Mouse (Mus musculus) intestine, postnatal 0 days (tissue): ENCODE data around the gene Msh2. TPM values are rescaled to one million over a fixed set of nuclear protein-coding genes. Genes with fewer than 3 reads are reported as not detected.

Experiments used
- ATAC-seq: fragments of 200-750 bp; cut with Nextera tagmentation; 2 replicates; pipeline ENCODE4 v1.8.0; 2017; ENCODE audit warnings: mild to moderate bottlenecking, moderate TSS enrichment, moderate library complexity
- H3K27ac ChIP-seq: fragments of 300-500 bp; sonication (generic); 2 replicates; pipeline ENCODE4 v1.5.1; 2014; ENCODE audit warnings: mild to moderate bottlenecking, low read depth, low read length, moderate library complexity
- H3K27me3 ChIP-seq: fragments of 300-500 bp; sonication (generic); replicated peaks from 2 replicates; pipeline ENCODE4 v1.6.1; 2014; ENCODE audit warnings: low read length, mixed read lengths; ENCODE audit not compliant: control insufficient read depth, insufficient read depth
- H3K36me3 ChIP-seq: fragments of 300-500 bp; sonication (generic); 2 replicates; pipeline ENCODE4 v1.6.1; 2014; ENCODE audit warnings: mild to moderate bottlenecking, moderate library complexity; ENCODE audit not compliant: control insufficient read depth, insufficient read depth
- H3K4me1 ChIP-seq: fragments of 300-500 bp; sonication (generic); replicated peaks from 2 replicates; pipeline ENCODE4 v1.6.1; 2014; ENCODE audit warnings: antibody characterized with exemption, low read length, mixed read lengths; ENCODE audit not compliant: control insufficient read depth, insufficient read depth
- H3K4me2 ChIP-seq: fragments of 300-500 bp; sonication (generic); replicated peaks from 2 replicates; pipeline ENCODE4 v1.6.1; 2014; ENCODE audit warnings: low read depth, mild to moderate bottlenecking, moderate library complexity
- H3K4me3 ChIP-seq: fragments of 300-500 bp; sonication (generic); 2 replicates; pipeline ENCODE4 v1.5.1; 2014; ENCODE audit warnings: low read depth, low read length
- H3K9ac ChIP-seq: fragments of 300-500 bp; sonication (generic); 2 replicates; pipeline ENCODE4 v1.6.1; 2014; ENCODE audit warnings: mild to moderate bottlenecking, low read depth, low read length
- H3K9me3 ChIP-seq: fragments of 300-500 bp; sonication (generic); 2 replicates; pipeline ENCODE4 v1.6.1; 2016; ENCODE audit warnings: mixed run types; ENCODE audit not compliant: control insufficient read depth
- CTCF ChIP-seq: sonication (generic); IDR thresholded peaks from 2 replicates; pipeline ENCODE4 v1.5.1; 2016; ENCODE audit warnings: low read depth, mild to moderate bottlenecking, control low read depth, antibody characterized with exemption, moderate library complexity
- WGBS: fragments of 180-500 bp; shearing (Covaris S2); extraction: QIAGEN DNeasy Blood & Tissue Kit; methylation state at CpG from one replicate; pipeline ENCODE4 v1.1.7; 2014; 5-methylcytosine and 5-hydroxymethylcytosine counted together
- polyA plus RNA-seq: library from polyadenylated mRNA; unstranded; fragments of >200 nt; fragmentation: Nextera tagmentation; extraction: Ambion mirVana; gene quantifications from 2 replicates; pipeline ENCODE4 v1.2.1, GENCODE M21; 2015

Msh2 gene
- 13.9 and 15.9 TPM in 2 replicates for polyA plus RNA-seq

DNA sequence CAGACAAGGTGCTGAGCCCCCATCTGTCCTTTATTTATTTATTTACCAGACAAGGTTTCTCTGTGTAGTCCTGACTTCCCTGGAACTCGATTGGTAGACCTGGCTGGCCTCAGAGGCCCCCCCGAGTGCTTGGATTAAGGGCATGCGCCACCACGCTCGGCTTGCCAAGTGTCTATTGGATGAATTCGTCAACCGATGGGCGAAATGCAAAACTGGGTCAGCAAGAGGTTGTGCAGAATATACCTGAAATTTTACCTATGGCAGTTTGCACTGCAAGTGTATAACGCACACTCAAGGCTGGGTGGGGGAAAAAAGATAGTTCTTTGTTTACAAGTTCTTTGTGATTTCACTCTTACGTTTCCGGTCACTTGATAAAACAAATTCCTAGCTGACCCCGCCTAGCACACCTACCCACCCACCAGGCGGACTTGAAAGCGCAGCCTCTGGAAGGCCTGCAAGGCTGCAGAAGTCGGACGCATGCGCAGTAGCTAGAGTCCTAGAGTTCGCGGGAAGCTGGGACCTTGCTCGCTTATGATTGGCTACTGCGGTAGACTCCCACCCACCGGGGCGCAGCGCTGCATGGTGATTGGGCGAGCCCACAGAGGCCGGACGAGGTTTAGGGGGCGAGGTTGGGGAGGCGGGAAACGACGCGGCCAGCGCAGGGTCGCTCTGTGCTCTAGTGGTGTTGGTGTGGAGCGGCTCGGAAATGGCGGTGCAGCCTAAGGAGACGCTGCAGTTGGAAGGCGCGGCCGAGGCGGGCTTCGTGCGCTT lies at the start of gene Msh2:
Gene Msh2 (plus strand): TSS at position 441 of the 771 bp plus-strand sequence.
- peak; percentile 97 for ATAC-seq
- Histone ChIP-seq H3K27ac (peak within 1 kb of the TSS; percentile 80), H3K27me3 (no peaks in the 10 kb centered on the region), H3K9ac (peak within 1 kb of the TSS; percentile 72), H3K36me3 (no peaks in the 10 kb centered on the region; the same call in 1 of the 2 replicates), H3K4me3 (peak within 1 kb of the TSS; percentile 88), H3K9me3 (no peaks in the 10 kb centered on the region), H3K4me1 (no peaks in the 10 kb centered on the region), H3K4me2 (peak within 1 kb of the TSS; percentile 92)
- no peak; the same call in 1 of the 2 replicates for TF ChIP-seq CTCF
- under 1% methylated on average over 44 of the region's 44 CpGs for WGBS

DNA sequence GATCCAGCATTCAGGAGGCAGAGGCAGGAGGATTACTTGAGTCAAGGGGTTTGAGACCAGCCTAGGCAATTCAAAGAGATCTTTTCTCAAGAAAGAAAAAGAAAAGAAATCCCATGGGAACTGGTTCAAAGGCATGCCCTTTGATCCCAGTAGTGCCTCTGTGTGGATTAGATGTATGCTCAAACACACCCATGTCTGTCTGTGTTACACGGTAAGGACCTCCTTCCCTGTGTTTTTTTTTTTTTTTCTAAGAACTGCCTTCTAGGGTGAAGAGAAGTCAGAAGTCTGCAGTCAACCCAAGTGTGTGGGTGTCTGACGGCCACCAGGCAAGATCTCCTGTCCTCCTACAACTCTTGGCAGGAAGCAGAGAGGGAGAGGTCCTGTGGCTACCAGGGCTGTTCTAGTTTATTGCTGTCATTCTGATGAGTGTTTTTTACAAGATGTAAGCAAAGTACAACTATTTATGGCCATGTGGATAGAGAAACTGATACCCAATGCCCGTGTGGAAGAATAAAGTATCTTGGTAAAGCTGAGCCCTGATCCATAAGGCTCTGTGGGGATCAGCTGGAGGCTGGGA lies 46.5 kb upstream of the Msh2 start:
- 26% methylated on average over 3 of the region's 3 CpGs for WGBS
- peak overlapping the region; percentile 88 for H3K27ac ChIP-seq

DNA sequence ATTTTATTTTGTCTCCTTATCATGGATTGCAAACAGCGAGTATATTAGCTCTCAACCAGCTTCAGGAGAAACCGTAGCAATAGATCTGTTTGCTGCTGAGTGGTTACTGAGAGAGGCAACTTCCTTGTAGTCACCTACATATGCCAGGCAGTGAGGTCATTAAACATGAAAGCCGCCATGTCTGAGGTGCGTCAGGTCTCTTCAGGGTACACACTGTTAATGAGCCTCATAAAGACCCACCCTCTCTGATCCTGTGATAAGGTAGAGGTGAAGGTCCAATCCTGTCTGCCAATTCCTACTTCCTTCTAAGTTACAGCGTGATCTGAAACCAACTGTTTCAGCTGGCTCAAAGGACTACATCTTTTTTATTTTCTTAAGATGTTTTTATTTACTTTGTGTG lies 44.0 kb upstream of the Msh2 start:
- no peak overlapping the region for H3K9ac ChIP-seq
- WGBS, result 32% methylated on average over 5 of the region's 5 CpGs
- TF ChIP-seq CTCF, result no peak
- H3K4me1 ChIP-seq, result peaks cover 3% of the 10 kb centered on the region; the same call in 1 of the 2 replicates
- no peaks in the 10 kb centered on the region for H3K36me3 ChIP-seq
- no peak overlapping the region for H3K4me3 ChIP-seq
- peak overlapping the region; percentile 95 for H3K27ac ChIP-seq
- H3K27me3 ChIP-seq, result no peaks in the 10 kb centered on the region
- no peaks in the 10 kb centered on the region for H3K9me3 ChIP-seq
- ATAC-seq, result peak; percentile 93
- no peak overlapping the region for H3K4me2 ChIP-seq

More for the DNA sequence above, 46.5 kb upstream of the Msh2 start:
- no peak for TF ChIP-seq CTCF
- peaks cover 3% of the 10 kb centered on the region for H3K4me1 ChIP-seq
- no peak overlapping the region for H3K9ac ChIP-seq
- H3K36me3 ChIP-seq, result no peaks in the 10 kb centered on the region
- H3K9me3 ChIP-seq, result no peaks in the 10 kb centered on the region
- no peaks in the 10 kb centered on the region for H3K27me3 ChIP-seq
- ATAC-seq, result peak; percentile 77
- no peak overlapping the region for H3K4me3 ChIP-seq
- peak overlapping the region; percentile 44 for H3K4me2 ChIP-seq

DNA sequence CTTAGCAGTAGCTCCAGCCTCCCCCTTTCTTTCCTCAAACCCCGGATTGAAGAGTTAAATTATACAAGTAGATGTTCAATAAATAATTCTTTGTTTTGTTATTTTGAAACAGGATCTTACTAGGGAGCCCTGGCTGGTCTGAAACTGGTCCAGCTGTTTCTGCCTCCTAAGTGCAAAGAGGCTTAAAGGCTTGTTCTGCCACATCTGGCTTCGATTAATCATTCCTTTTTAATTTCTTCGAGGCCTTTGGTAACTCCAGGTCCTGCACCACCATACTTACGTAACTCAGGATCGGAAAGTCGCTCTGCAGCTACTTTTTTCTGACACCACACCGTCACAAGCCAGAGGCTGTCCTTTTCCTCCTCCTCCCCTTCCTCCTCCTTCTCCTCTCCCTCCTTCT lies 43.4 kb upstream of the Msh2 start:
- Histone ChIP-seq H3K4me2 (no peak overlapping the region), H3K9ac (no peak overlapping the region), H3K27me3 (no peaks in the 10 kb centered on the region), H3K36me3 (no peaks in the 10 kb centered on the region), H3K27ac (peak overlapping the region; percentile 95), H3K9me3 (no peaks in the 10 kb centered on the region), H3K4me1 (peaks cover 3% of the 10 kb centered on the region; the same call in 1 of the 2 replicates), H3K4me3 (no peak overlapping the region)
- WGBS, result 35% methylated on average over 7 of the region's 7 CpGs
- TF ChIP-seq CTCF, result no peak
- ATAC-seq, result no peak

DNA sequence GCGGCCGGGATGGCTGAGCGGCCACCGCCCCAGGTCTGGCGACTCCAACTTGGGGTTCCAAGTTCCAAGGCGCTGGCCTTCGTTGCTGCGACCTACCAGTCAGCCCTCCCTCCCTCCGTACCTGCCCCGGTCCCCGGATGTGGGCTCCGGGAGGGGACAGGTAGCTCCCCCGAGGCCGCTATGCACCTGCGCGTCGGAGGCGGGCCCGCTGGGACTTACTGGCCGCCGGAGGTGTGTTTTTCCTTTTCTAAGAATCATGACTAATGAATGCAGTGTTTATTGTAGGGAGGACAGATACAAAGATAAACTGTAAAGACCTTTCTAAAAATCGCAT lies 35.1 kb upstream of the Msh2 start:
- TF ChIP-seq CTCF, result no peak
- peak overlapping the region; percentile 94 for H3K9ac ChIP-seq
- 3% methylated on average over 22 of the region's 22 CpGs for WGBS
- peak overlapping the region; percentile 65 for H3K4me2 ChIP-seq
- peaks cover 13% of the 10 kb centered on the region; the same call in 1 of the 2 replicates for H3K36me3 ChIP-seq
- H3K4me3 ChIP-seq, result peak overlapping the region; percentile 78
- no peaks in the 10 kb centered on the region; the same call in 1 of the 2 replicates for H3K27me3 ChIP-seq
- no peaks in the 10 kb centered on the region for H3K4me1 ChIP-seq
- ATAC-seq, result peak; percentile 64
- H3K27ac ChIP-seq, result peak overlapping the region; percentile 99
- H3K9me3 ChIP-seq, result no peaks in the 10 kb centered on the region

DNA sequence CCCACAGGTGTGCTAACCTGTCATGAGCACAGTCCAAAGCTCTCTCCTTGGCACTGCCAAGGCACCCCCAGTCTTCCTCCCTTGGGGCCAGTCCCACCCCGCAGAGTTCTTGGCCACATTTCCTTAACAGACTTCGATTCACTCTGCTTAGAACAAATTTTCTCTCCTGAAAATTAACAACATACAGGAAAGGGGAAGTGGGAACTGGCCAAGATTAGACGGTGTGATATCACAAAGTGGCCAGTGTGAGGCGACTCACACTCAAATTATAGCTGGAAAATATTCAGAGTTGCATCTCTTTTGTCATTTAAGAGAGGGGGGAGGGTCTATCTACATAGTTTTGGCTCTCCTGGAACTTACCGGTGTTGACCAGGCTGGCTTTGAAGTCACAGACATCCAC lies 32.9 kb upstream of the Msh2 start:
- WGBS, result 34% methylated on average over 5 of the region's 5 CpGs
- Histone ChIP-seq H3K4me1 (no peaks in the 10 kb centered on the region), H3K9me3 (no peaks in the 10 kb centered on the region), H3K36me3 (peaks cover 21% of the 10 kb centered on the region), H3K4me2 (peak overlapping the region; percentile 63), H3K9ac (peak overlapping the region; percentile 94), H3K4me3 (peak overlapping the region; percentile 78), H3K27ac (peak overlapping the region; percentile 74; the same call in 1 of the 2 replicates), H3K27me3 (no peaks in the 10 kb centered on the region; the same call in 1 of the 2 replicates)
- TF ChIP-seq CTCF, result peak; percentile 38
- ATAC-seq, result no peak
